Mouse (Mus musculus): Measurements from ENCODE around the gene Barx1. TPM values are rescaled to one million over a fixed set of nuclear protein-coding genes. Genes with fewer than 3 reads are reported as not detected.

Barx1 gene
- total and polyA plus RNA-seq, 3 experiments, result not detected

DNA sequence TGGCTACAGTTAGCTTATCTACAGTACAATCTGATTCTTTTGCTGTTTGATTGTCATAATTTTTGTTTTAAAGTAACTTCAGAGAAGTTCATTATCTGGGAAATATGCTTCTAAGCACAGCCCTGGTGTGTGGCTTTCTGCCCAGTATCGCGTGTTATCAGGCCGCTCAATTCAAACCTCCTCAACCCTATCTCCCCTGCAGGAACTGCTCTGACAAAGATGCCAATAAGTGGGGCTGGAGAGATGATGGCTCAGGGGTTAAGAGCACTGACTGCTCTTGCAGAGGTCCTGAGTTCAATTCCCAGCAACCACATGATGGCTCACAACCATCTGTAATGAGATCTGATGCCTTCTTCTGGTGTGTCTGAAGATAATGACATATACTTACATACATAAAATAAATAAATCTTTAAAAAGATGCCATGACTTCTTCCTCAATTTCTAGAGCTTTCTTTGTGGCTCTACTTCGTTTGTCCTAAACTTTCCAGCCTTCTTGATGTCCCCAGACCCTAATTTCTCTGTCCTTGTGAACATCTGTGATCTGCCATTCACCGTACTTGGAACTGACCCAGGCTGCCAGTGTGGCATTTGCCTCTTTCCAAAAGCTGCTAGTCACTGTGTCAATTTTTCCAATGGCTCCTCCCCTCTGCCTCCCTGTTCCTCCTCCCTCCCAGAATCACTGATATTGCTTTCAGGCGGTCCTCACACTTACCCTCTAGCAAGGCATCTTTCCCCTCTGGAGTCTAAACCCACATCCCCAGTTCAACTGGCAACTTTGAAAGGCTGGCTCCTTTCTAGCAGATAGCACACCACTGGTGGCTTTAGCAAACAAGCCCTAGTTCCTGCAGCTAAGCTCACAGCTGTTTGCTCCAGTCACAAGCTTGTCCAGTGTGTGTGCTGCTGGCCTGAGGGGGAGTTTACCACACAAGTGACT, 11.4 kb upstream of the Barx1 start:
- no peaks in the 10 kb centered on the region for H3K27me3 ChIP-seq (ENCODE audit: control insufficient read depth in 1 of 2, insufficient read depth in 2 of 2, low read length in 2 of 2)
- peak overlapping the region; percentile 22; the same call in 1 of the 2 replicates for H3K9ac ChIP-seq (ENCODE audit: control insufficient read depth, low read depth, low read length, poor library complexity, severe bottlenecking)
- H3K9me3 ChIP-seq (replicated peaks; ENCODE audit: insufficient read depth, low read length), result no peaks in the 10 kb centered on the region
- H3K36me3 ChIP-seq (ENCODE audit: control insufficient read depth in 1 of 2, insufficient read depth in 2 of 2, low read length in 2 of 2), result peaks cover 0 to 10% of the 10 kb centered on the region in 2 experiments; a peak in 2 of 4 replicates
- peak; percentile 95 for DNase-seq (ENCODE audit: low read depth, low spot score)
- H3K79me2 ChIP-seq (ENCODE audit: control insufficient read depth, insufficient read depth, low read length, poor library complexity), result no peaks in the 10 kb centered on the region
- peaks cover 2 to 26% of the 10 kb centered on the region in 2 experiments; a peak in 3 of 4 replicates for H3K4me1 ChIP-seq (ENCODE audit: control insufficient read depth in 1 of 2, insufficient read depth in 2 of 2, low read length in 2 of 2)
- peak overlapping the region; percentile 94 for H3K27ac ChIP-seq (ENCODE audit: control insufficient read depth, low read depth, low read length)
- H3K4me3 ChIP-seq (ENCODE audit: control insufficient read depth in 1 of 2, insufficient read depth in 1 of 2, low read depth in 2 of 2, low read length in 2 of 2), result no peak overlapping the region; a peak in 1 of 4 replicates
- TF ChIP-seq GABPA (IDR thresholded peaks at IDR 0.05; ENCODE audit: low read depth, low read length), result no peak
- no peak for TF ChIP-seq MEF2A (IDR thresholded peaks at IDR 0.05; ENCODE audit: extremely low read depth, insufficient replicate concordance, low read depth, low read length, poor library complexity, severe bottlenecking)
- peak; percentile 99 for TF ChIP-seq TBP (IDR thresholded peaks at IDR 0.05; ENCODE audit: low read depth, low read length)
- TF ChIP-seq EP300 (IDR thresholded peaks at IDR 0.05; ENCODE audit: low read depth in 1 of 2, low read length in 2 of 2), result peak; percentile 84 to 91
- TF ChIP-seq MAFK (IDR thresholded peaks at IDR 0.05; ENCODE audit: borderline replicate concordance, low read depth, low read length), result peak; percentile 71; the same call in 1 of the 2 replicates
- TF ChIP-seq TCF12 (IDR thresholded peaks at IDR 0.05; ENCODE audit: low read depth, low read length), result peak; percentile 93
- TF ChIP-seq RCOR1 (IDR thresholded peaks at IDR 0.05; ENCODE audit: low read depth, low read length), result peak; percentile 83
- peak; percentile 34; the same call in 1 of the 2 replicates for TF ChIP-seq ELF1 (IDR thresholded peaks at IDR 0.05; ENCODE audit: low read depth, low read length)
- TF ChIP-seq KAT2A (conservative IDR thresholded peaks at IDR 0.05; ENCODE audit: low read depth, low read length), result no peak
- TF ChIP-seq TAL1 (IDR thresholded peaks at IDR 0.05; ENCODE audit: low read length), result peak; percentile 53
- TF ChIP-seq GATA1 (IDR thresholded peaks at IDR 0.05; ENCODE audit: low read depth, low read length), result peak; percentile 95
- peak; percentile 74 for TF ChIP-seq ETS1 (IDR thresholded peaks at IDR 0.05; ENCODE audit: low read depth, low read length)

DNA sequence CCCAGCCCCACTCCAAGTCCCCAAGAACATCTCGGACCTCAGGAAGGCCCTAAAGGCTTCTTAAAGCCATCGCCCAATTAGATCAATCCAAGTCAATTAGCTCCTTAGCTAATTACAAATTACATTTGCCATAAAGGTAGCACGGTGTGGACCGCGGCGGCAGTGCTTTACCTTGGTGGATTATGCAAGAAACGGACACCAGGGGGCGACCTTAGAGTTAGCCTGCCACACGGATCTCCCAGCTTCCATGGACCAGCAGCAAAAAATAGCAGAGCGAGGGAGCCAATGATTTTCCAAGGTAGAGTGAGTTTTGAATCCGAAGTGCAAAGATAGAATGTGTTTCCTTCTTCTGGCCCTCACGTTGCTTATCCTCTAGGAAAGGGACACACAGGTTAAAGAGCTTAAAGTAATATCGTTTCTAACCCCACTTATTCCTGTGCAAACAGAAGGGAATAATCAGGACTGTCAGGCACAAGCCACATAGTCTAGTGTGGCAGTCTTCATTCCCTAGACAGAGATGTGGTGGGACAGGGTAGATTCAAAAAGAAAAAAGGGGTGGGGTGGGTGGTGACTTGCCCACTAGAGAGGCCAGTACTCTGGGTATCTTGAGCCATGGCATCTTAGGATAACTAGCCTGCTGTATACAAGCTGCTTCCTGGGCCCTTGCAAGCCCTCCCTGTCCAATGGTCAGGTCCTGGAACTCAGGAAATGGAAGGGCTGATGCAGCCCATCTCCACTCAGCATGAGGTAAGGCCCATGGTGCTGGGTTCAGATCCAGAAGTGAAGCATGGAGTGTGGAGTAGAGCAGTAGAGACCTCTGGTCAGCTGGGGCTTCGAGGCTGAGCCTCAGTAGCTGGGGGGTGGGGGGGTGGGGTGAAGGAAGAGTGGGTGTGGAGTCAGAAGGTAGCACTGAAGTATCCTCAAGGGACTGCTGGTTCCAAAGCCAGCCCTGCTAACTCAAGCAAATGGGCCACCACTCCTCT, 8.7 kb upstream of the Barx1 start:
- H3K9me3 ChIP-seq (replicated peaks; ENCODE audit: insufficient read depth, low read length), result no peaks in the 10 kb centered on the region
- H3K4me1 ChIP-seq (ENCODE audit: control insufficient read depth in 1 of 2, insufficient read depth in 2 of 2, low read length in 2 of 2), result peaks cover 2 to 26% of the 10 kb centered on the region in 2 experiments; a peak in 3 of 4 replicates
- H3K79me2 ChIP-seq (ENCODE audit: control insufficient read depth, insufficient read depth, low read length, poor library complexity), result no peaks in the 10 kb centered on the region
- H3K36me3 ChIP-seq (ENCODE audit: control insufficient read depth in 1 of 2, insufficient read depth in 2 of 2, low read length in 2 of 2), result peaks cover 0 to 10% of the 10 kb centered on the region in 2 experiments; a peak in 2 of 4 replicates
- peak; percentile 74 for DNase-seq (ENCODE audit: low read depth, low spot score)
- H3K9ac ChIP-seq (ENCODE audit: control insufficient read depth, low read depth, low read length, poor library complexity, severe bottlenecking), result no peak overlapping the region
- no peak overlapping the region for H3K27ac ChIP-seq (ENCODE audit: control insufficient read depth, low read depth, low read length)
- peak overlapping the region in 1 of 2 experiments; percentile 28; a peak in 1 of 4 replicates for H3K4me3 ChIP-seq (ENCODE audit: control insufficient read depth in 1 of 2, insufficient read depth in 1 of 2, low read depth in 2 of 2, low read length in 2 of 2)
- no peaks in the 10 kb centered on the region for H3K27me3 ChIP-seq (ENCODE audit: control insufficient read depth in 1 of 2, insufficient read depth in 2 of 2, low read length in 2 of 2)
- TF ChIP-seq GATA1 (IDR thresholded peaks at IDR 0.05; ENCODE audit: low read depth, low read length) (no peak), RCOR1 (IDR thresholded peaks at IDR 0.05; ENCODE audit: low read depth, low read length) (no peak), ZNF384 (IDR thresholded peaks at IDR 0.05; ENCODE audit: low read depth, low read length) (no peak), CTCF (IDR thresholded peaks at IDR 0.05 in 2 of 3, conservative IDR thresholded peaks at IDR 0.05 in 1 of 3; ENCODE audit: control insufficient read depth in 1 of 3, insufficient read depth in 1 of 3, low read depth in 2 of 3, low read length in 3 of 3, poor library complexity in 1 of 3, severe bottlenecking in 1 of 3) (peak; percentile 66 to 87 (median 84)), RAD21 (IDR thresholded peaks at IDR 0.05; ENCODE audit: low read depth, low read length) (peak; percentile 64), E2F4 (IDR thresholded peaks at IDR 0.05; ENCODE audit: borderline replicate concordance, low read depth, low read length) (no peak), TAL1 (IDR thresholded peaks at IDR 0.05; ENCODE audit: low read length) (no peak), MAZ (IDR thresholded peaks at IDR 0.05; ENCODE audit: low read depth, low read length) (no peak), CHD2 (IDR thresholded peaks at IDR 0.05; ENCODE audit: low read length) (no peak), POLR2AphosphoS5 (IDR thresholded peaks at IDR 0.05; ENCODE audit: borderline replicate concordance, low read depth, low read length) (no peak), ZC3H11A (IDR thresholded peaks at IDR 0.05; ENCODE audit: low read depth, low read length) (peak; percentile 55), HCFC1 (IDR thresholded peaks at IDR 0.05; ENCODE audit: low read depth, low read length) (no peak), TCF12 (IDR thresholded peaks at IDR 0.05; ENCODE audit: low read depth, low read length) (no peak), EP300 (IDR thresholded peaks at IDR 0.05; ENCODE audit: low read depth in 1 of 2, low read length in 2 of 2) (no peak), POLR2A (IDR thresholded peaks at IDR 0.05; ENCODE audit: control insufficient read depth in 1 of 2, insufficient read depth in 1 of 2, low read depth in 1 of 2, low read length in 2 of 2, poor library complexity in 1 of 2) (no peak), MXI1 (IDR thresholded peaks at IDR 0.05; ENCODE audit: low read depth, low read length) (no peak), MYB (IDR thresholded peaks at IDR 0.05; ENCODE audit: low read depth, low read length) (no peak), BHLHE40 (IDR thresholded peaks at IDR 0.05; ENCODE audit: borderline replicate concordance, low read depth, low read length) (no peak), SMC3 (IDR thresholded peaks at IDR 0.05; ENCODE audit: low read depth, low read length) (peak; percentile 89)

Measured in MEL (cell line).